Mouse (Mus musculus): ENCODE measurements around the gene Vps18. TPM values are rescaled to one million over a fixed set of nuclear protein-coding genes. Genes with fewer than 3 reads are reported as not detected.

The Vps18 gene
- total and polyA plus RNA-seq, 2 experiments from 2014 or later = 21.4 to 36.9 TPM

GRCm38 (mm10) chr2:119262978-119263377 lies 25.6 kb upstream of the Vps18 start:
- Histone ChIP-seq H3K9ac (replicated peaks; ENCODE audit: low read length, poor library complexity, severe bottlenecking) (no peak overlapping the region), H3K9me3 (ENCODE audit: low read length) (no peaks in the 10 kb centered on the region), H3K4me3 (ENCODE audit: low read depth, low read length) (no peak overlapping the region), H3K36me3 (ENCODE audit: insufficient read depth, low read length) (no peaks in the 10 kb centered on the region), H3K27me3 (ENCODE audit: insufficient read depth, low read length) (no peaks in the 10 kb centered on the region), H3K4me1 (ENCODE audit: insufficient read depth, low read length) (no peaks in the 10 kb centered on the region), H3K4me2 (ENCODE audit: low read depth, low read length, poor library complexity, severe bottlenecking) (no peak overlapping the region), H3K27ac (ENCODE audit: low read depth, low read length) (no peak overlapping the region)
- WGBS = 42% methylated on average over 8 of the region's 8 CpGs
- ATAC-seq (ENCODE audit: low FRiP score) (0 out of 2 replicates have a peak, but pooled peaks have one; percentile 52), DNase-seq (ENCODE audit: low spot score) (peak; percentile 71)
- TF ChIP-seq CTCF (IDR thresholded peaks at IDR 0.05) = no peak

GRCm38 (mm10) chr2:119263813-119264212 lies 24.7 kb upstream of the Vps18 start:
- 79% methylated on average over 5 of the region's 5 CpGs for WGBS

GRCm38 (mm10) chr2:119270286-119270642 lies 18.3 kb upstream of the Vps18 start:
- Histone ChIP-seq H3K4me1 (ENCODE audit: insufficient read depth, low read length) (peaks cover 10% of the 10 kb centered on the region; the same call in 1 of the 2 replicates), H3K9me3 (ENCODE audit: low read length) (no peaks in the 10 kb centered on the region), H3K4me3 (ENCODE audit: low read depth, low read length) (peak overlapping the region; percentile 85), H3K27ac (ENCODE audit: low read depth, low read length) (peak overlapping the region; percentile 86), H3K4me2 (ENCODE audit: low read depth, low read length, poor library complexity, severe bottlenecking) (peak overlapping the region; percentile 73), H3K36me3 (ENCODE audit: insufficient read depth, low read length) (no peaks in the 10 kb centered on the region), H3K9ac (replicated peaks; ENCODE audit: low read length, poor library complexity, severe bottlenecking) (peak overlapping the region; percentile 96), H3K27me3 (ENCODE audit: insufficient read depth, low read length) (no peaks in the 10 kb centered on the region)
- TF ChIP-seq CTCF (IDR thresholded peaks at IDR 0.05) = no peak
- WGBS = 49% methylated on average over 9 of the region's 9 CpGs
- no peak for DNase-seq (ENCODE audit: low spot score)
- ATAC-seq (ENCODE audit: low FRiP score) = no peak

More at GRCm38 (mm10) chr2:119263813-119264212, 24.7 kb upstream of the Vps18 start:
- no peak for TF ChIP-seq CTCF (IDR thresholded peaks at IDR 0.05)
- H3K4me2 ChIP-seq (ENCODE audit: low read depth, low read length, poor library complexity, severe bottlenecking) = no peak overlapping the region
- H3K4me3 ChIP-seq (ENCODE audit: low read depth, low read length) = no peak overlapping the region
- no peak overlapping the region for H3K9ac ChIP-seq (replicated peaks; ENCODE audit: low read length, poor library complexity, severe bottlenecking)
- 0 out of 2 replicates have a peak, but pooled peaks cover 3% of the 10 kb centered on the region for H3K4me1 ChIP-seq (ENCODE audit: insufficient read depth, low read length)
- no peak for DNase-seq (ENCODE audit: low spot score)
- no peak overlapping the region for H3K27ac ChIP-seq (ENCODE audit: low read depth, low read length)
- ATAC-seq (ENCODE audit: low FRiP score) = no peak
- H3K36me3 ChIP-seq (ENCODE audit: insufficient read depth, low read length) = no peaks in the 10 kb centered on the region
- no peaks in the 10 kb centered on the region for H3K27me3 ChIP-seq (ENCODE audit: insufficient read depth, low read length)
- no peaks in the 10 kb centered on the region for H3K9me3 ChIP-seq (ENCODE audit: low read length)

- peak within 1 kb of the TSS; percentile 86 for H3K27ac ChIP-seq (ENCODE audit: low read depth, low read length)
- ATAC-seq (ENCODE audit: low FRiP score) (peak; percentile 86), DNase-seq (ENCODE audit: low spot score) (peak; percentile 83)
- H3K9ac ChIP-seq (replicated peaks; ENCODE audit: low read length, poor library complexity, severe bottlenecking) = peak within 1 kb of the TSS; percentile 96
- H3K4me1 ChIP-seq (ENCODE audit: insufficient read depth, low read length) = peaks cover 10% of the 10 kb centered on the region; the same call in 1 of the 2 replicates
- WGBS = under 1% methylated on average over 44 of the region's 49 CpGs
- H3K36me3 ChIP-seq (ENCODE audit: insufficient read depth, low read length) = no peaks in the 10 kb centered on the region
- H3K27me3 ChIP-seq (ENCODE audit: insufficient read depth, low read length) = no peaks in the 10 kb centered on the region
- TF ChIP-seq CTCF (IDR thresholded peaks at IDR 0.05) = peak; percentile 70
- H3K4me3 ChIP-seq (ENCODE audit: low read depth, low read length) = peak within 1 kb of the TSS; percentile 85
- H3K9me3 ChIP-seq (ENCODE audit: low read length) = no peaks in the 10 kb centered on the region
- H3K4me2 ChIP-seq (ENCODE audit: low read depth, low read length, poor library complexity, severe bottlenecking) = peak within 1 kb of the TSS; percentile 73
Measured at GRCm38 (mm10) chr2:119270643-119271331, 17.8 kb upstream of the Vps18 start, which contains the start of gene Rhov. Gene Rhov (minus strand): TSS chr2:119271272.

GRCm38 (mm10) chr2:119274126-119274525 lies 14.4 kb upstream of the Vps18 start:
- 84% methylated on average over 1 of the region's 1 CpGs for WGBS
- Histone ChIP-seq H3K9me3 (ENCODE audit: low read length) (no peaks in the 10 kb centered on the region), H3K36me3 (ENCODE audit: insufficient read depth, low read length) (no peaks in the 10 kb centered on the region), H3K9ac (replicated peaks; ENCODE audit: low read length, poor library complexity, severe bottlenecking) (no peak overlapping the region), H3K4me2 (ENCODE audit: low read depth, low read length, poor library complexity, severe bottlenecking) (no peak overlapping the region), H3K4me3 (ENCODE audit: low read depth, low read length) (no peak overlapping the region), H3K27me3 (ENCODE audit: insufficient read depth, low read length) (no peaks in the 10 kb centered on the region), H3K27ac (ENCODE audit: low read depth, low read length) (no peak overlapping the region), H3K4me1 (ENCODE audit: insufficient read depth, low read length) (peaks cover 7% of the 10 kb centered on the region; the same call in 1 of the 2 replicates)
- no peak for DNase-seq (ENCODE audit: low spot score)
- no peak for ATAC-seq (ENCODE audit: low FRiP score)
- no peak for TF ChIP-seq CTCF (IDR thresholded peaks at IDR 0.05)

- no peak for ATAC-seq (ENCODE audit: low FRiP score)
Measured at GRCm38 (mm10) chr2:119276926-119277325, 11.6 kb upstream of the Vps18 start.

More at GRCm38 (mm10) chr2:119276926-119277325, 11.6 kb upstream of the Vps18 start:
- DNase-seq (ENCODE audit: low spot score) = no peak
- Histone ChIP-seq H3K9ac (replicated peaks; ENCODE audit: low read length, poor library complexity, severe bottlenecking) (no peak overlapping the region), H3K36me3 (ENCODE audit: insufficient read depth, low read length) (no peaks in the 10 kb centered on the region), H3K4me1 (ENCODE audit: insufficient read depth, low read length) (no peaks in the 10 kb centered on the region), H3K27ac (ENCODE audit: low read depth, low read length) (no peak overlapping the region), H3K4me2 (ENCODE audit: low read depth, low read length, poor library complexity, severe bottlenecking) (no peak overlapping the region), H3K4me3 (ENCODE audit: low read depth, low read length) (no peak overlapping the region), H3K9me3 (ENCODE audit: low read length) (no peaks in the 10 kb centered on the region), H3K27me3 (ENCODE audit: insufficient read depth, low read length) (no peaks in the 10 kb centered on the region)
- TF ChIP-seq CTCF (IDR thresholded peaks at IDR 0.05) = no peak
- WGBS = 78% methylated on average over 7 of the region's 7 CpGs
